Mouse (Mus musculus) right cerebral cortex, postnatal 25 days (tissue): ENCODE results near the gene Pcbp2.

ENCODE experiments used
- DNase-seq: peaks from one replicate; pipeline ENCODE4 v3.0.0; 2022

Pcbp2 gene

DNA sequence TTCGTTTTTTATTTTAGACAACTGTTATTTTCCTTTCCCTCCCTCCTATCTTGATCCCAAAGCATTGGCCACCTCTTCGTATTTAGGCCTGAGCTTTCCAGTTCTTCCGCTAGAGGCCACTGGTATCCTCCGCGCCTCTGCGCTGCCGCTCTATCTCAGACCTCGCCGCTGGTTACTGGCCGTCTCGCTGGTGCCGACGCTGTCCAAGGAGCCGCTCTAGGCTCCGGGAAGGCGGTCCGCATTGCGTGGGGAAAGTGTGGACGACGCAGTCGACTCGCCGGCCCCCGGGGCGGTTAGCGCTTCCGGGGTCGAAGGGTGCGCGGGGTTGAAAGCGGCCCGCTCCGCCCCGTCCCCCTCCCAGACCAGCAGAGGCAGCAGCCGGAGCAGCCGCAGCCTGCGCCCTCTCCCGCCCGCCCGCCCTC is at the start of gene Pcbp2:
Gene Pcbp2, plus strand, starts transcription at position 357 of the 422 bp plus-strand sequence.
- peak; percentile 97 for DNase-seq

- DNase-seq = no peak
Measured at GRCm38 (mm10) chr15:102420986-102421385, 49.4 kb upstream of the Pcbp2 start.

DNA sequence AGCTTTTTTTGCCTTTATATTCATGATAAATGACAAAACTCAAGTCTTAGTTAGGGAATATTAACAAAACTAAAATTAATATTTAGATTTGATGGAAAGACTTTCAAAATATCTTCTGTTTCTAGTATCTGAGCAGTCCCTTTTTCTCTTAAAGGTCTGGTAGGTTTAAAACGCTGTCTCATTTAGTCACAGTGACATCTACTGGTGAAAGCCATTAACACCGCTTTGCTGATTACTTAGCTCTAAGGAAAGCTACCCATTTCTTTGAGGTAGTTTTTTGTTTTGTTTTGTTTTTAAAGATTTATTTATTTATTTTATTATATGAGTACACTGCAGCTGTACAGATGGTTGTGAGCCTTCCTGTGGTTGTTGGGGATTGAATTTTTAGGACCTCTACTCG is 48.9 kb upstream of the Pcbp2 start:
- no peak for DNase-seq

- DNase-seq = no peak
Measured at GRCm38 (mm10) chr15:102423602-102424240, 46.6 kb upstream of the Pcbp2 start.

DNA sequence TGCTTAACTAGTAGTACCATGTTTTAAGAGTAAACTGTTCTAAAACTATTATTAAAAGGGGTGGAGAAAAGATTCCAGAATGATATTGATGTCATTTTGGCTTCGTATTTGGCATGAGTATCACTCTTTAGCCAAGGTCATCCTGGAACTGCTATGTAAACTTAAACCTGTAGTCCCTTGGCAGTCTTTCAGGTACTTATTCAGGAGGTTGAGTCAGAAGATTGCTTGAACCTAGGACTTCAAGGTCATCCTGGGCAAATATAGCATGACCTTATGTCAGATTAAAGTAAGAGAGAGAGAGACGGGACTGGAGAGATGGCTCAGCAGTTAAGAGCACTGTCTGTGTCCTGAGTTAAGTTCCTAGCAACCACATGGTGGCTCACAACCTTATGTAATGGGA is 45.7 kb upstream of the Pcbp2 start:
- no peak for DNase-seq

- DNase-seq = no peak
Measured at GRCm38 (mm10) chr15:102426963-102427362, 43.4 kb upstream of the Pcbp2 start.

- DNase-seq = no peak
Measured at GRCm38 (mm10) chr15:102432046-102432445, 38.3 kb upstream of the Pcbp2 start.

- DNase-seq = no peak
Measured at GRCm38 (mm10) chr15:102433173-102433572, 37.2 kb upstream of the Pcbp2 start.

DNA sequence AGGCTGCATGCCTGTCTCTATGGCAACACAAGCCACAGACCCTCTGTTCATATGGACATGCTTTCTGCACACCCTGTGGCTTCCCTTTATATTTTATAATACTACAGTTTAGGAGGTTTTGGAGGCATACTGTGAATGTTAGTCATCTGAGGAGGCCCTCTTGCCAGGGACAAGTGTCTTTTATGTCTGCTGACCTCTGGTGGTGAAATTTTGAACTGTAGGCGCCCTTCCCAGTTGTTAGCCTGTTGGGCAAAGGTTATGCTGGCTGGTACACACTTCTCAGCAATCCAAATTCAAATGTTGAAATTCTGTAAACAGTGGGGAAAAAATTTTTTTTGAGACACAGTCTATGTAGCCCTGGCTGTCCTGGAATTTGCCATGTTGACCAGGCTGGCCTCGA is 27.8 kb upstream of the Pcbp2 start:
- peak; percentile 64 for DNase-seq

- DNase-seq = no peak
Measured at GRCm38 (mm10) chr15:102445146-102445545, 25.2 kb upstream of the Pcbp2 start, which contains the start of gene Amhr2. TSS of gene Amhr2 (plus strand) at chr15:102445367.

DNA sequence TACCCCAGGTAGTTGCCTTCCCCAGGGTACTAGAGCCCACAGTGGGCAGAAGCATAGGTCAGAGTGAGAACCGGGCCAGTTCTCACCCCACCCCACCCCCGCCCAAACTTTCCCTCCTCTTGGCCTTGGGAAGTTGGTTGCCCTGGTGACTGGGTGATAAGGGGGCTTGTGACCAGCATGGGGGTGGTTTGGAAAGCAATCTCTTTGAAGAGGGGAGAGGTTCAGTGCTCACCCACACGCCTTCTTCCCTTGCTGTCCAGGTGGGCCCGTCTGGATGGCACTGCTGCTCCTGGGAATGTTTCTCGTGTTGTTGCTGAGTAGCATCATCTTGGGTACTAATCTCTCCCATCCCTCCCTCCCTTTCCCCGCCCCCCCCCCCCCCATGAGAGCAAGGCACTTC is 23.9 kb upstream of the Pcbp2 start:
- DNase-seq = no peak

DNA sequence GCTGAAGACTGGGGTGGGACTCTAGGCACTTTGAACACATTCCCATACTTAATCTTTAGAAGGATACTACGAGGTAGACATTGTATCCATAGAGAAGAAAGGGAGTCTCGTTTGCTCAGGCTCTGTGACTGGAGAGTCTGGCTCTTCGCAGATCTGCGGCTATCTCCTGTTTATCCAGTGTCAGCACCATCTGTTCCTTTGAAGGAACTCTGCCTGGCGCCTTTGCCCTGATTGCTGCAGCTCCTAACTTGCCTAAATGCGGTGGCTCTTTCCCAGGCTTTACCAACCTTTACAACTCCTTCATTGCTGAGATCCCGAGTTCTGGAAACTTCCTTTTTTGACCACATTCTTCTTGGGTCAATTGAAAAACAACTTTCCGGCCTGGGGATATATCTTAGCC is 21.0 kb upstream of the Pcbp2 start:
- no peak for DNase-seq

GRCm38 (mm10) chr15:102450928-102451327 is 19.4 kb upstream of the Pcbp2 start:
- no peak for DNase-seq

DNA sequence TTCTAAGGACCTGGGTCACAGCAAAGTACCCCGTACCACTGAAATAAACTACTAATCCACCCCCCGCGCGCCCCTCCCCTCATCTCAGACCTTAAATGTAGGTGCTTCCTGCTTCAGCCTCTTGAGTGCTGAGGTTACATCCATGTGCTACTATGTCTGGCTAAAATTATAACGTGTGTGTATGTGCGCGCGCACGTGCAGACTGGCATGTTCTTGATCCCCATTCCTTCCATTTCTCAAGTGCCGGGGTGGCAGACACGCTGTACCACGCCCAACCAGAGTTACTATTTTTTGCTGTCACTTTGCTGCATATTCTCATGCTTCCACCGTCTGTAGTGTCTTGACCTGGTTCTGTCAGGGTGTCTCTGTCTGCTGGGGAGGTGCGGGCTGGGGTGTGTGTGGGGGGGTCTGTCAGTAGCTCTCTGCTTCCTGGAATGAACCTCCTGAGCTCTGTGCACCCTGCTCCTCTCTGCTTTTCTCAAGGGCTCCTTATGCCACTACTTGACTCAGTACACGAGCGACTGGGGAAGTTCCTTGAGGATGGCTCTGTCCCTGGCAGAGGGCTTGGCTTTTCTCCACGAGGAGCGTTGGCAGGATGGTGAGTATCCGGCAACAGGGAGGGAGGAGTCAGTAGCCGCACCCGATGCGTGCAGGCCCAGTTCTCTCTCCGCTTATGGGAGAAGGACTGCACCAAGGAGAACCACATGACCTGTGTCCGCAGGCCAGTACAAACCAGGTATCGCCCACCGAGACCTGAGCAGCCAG is 18.5 kb upstream of the Pcbp2 start:
- DNase-seq = no peak

DNA sequence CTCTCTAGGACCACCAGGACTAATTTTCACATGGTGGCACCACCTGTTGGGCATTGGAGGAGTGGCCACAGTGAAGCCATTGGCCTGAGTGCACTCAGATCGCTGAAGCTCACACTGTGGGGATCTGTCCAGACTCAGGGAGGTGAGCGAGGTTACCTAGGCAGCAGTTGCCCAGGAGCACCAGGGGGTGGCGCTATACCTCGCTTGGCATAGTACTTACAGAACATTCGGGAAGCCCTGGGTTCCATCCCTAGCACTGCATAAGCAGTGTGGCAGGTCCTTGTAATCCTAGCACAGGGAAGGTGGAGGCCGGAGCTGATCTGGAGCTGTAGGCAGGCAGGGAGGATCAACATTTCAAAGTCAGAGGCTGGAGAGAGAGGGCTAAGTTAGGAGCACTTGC is 14.3 kb upstream of the Pcbp2 start:
- no peak for DNase-seq

GRCm38 (mm10) chr15:102458050-102458736 is 12.1 kb upstream of the Pcbp2 start:
- DNase-seq = no peak

GRCm38 (mm10) chr15:102458904-102459317 is 11.4 kb upstream of the Pcbp2 start, which contains the start of gene Prr13:
TSS of gene Prr13 (plus strand) at chr15:102459028.
- peak; percentile 86 for DNase-seq

DNA sequence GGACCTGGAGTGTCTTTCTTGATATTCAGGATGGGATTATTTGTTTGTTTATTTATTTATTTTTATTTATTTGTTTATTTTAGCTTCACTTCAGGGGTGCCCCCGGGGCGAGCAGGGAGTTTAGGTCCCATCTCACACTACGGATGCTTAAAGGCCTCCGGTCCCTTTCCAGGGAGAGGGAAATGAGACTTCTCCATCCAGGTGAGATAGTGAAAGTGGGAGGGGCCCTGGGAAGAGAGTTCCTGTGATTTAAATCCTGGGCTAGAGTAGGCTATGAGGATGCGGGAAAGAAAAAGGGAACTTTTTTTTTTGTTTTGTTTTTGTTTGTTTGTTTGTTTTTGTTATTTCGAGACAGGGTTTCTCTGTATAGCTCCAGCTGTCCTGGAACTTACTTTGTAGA is 11.0 kb upstream of the Pcbp2 start:
- no peak for DNase-seq

DNA sequence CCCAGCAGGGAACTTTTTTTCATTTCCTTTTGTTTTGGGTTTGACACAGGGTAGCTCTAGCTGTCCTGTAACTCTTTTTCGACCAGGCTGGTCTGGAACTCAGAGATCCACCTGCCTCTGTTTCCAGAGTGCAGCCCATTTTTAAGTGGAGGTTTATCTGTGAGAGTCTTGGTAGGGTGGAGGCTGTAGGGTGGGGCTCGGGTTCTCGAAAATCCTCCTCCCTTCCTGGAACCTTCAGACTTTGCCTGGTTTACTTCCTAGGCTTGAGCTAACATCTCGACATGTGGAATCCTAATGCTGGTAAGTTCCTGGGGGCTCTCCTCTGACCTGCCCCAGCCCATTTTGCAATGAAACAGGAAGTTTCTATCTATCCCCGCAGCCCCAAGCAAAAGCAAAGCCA is 10.5 kb upstream of the Pcbp2 start:
- no peak for DNase-seq

GRCm38 (mm10) chr15:102460409-102460808 is 9.9 kb upstream of the Pcbp2 start:
- DNase-seq = no peak

DNA sequence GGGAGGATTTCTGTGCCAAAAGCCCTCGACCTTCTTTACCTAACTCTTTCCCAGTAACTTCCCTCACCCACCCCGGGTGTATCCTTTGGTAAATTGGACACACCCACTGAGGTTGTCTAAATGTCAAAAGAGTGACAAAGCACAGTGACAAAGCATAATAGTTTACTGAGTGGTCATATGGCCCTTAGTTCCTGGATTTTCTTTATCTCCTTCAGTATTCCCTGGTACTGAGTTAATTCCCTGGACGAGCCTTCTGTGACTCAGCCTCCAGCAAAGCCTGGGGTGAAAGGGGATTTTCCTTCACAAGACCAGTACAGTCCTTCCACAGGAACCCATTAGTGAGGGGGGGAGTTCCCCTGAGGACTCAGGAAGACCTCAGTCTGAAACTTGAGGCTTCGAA is 9.4 kb upstream of the Pcbp2 start:
- no peak for DNase-seq

- no peak for DNase-seq
Measured at GRCm38 (mm10) chr15:102461430-102462075, 8.8 kb upstream of the Pcbp2 start.

GRCm38 (mm10) chr15:102463666-102464065 is 6.7 kb upstream of the Pcbp2 start:
- no peak for DNase-seq
